Mouse (Mus musculus) megakaryocyte, adult 5-6 weeks (primary cell): ENCODE data around the gene Ksr2. TPM values are rescaled to one million over a fixed set of nuclear protein-coding genes. Genes with fewer than 3 reads are reported as not detected.

ENCODE experiments used
- ATAC-seq: 2 replicates; pipeline ENCODE4 v1.8.0; 2016; ENCODE audit warnings: mild to moderate bottlenecking, inconsistent platforms; ENCODE audit not compliant: poor library complexity, severe bottlenecking
- total RNA-seq, 2 experiments: library from RNA; stranded (forward) in 1 of 2; stranded (reverse) in 1 of 2; fragments of 153-499, 151-499 nt in 1 of 2; fragments of 221-1000, 200-1000 nt in 1 of 2; gene quantifications; 2 replicates each; pipeline versions ENCODE4 v1.2.3 to v1.2.4; 2015 to 2017

Ksr2 gene
- total RNA-seq, 2 experiments from 2014 or later: under 0.01 to 0.13 TPM

DNA sequence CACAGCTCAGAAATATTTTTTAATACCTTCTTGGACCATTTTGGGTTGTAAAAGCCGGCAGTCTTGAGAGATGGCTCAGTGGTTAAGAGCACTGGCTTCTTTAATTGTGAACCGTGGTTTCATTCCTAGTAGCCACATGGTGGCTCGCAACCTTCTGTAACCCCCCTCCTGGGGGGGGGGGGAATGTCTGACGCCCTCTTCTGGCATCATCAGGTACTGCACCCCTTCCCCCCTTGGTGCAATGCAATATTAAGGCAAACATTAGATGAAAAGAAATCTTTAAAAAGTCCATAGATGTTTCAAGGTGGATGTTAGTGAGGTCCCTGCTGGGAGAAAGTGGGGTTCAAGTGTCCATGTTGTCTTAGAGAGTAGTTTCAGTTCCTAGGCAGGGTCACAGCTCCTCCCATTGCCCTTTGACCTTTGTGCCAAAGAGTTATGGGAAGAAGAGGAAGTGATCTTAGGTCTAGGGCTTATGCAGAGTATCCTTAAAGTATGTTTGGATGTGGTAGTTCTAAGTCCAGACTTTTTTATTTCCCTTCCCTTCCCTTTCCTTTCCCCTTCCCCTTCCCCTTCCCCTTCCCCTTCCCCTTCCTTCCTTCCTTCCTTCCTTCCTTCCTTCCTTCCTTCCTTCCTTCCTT, 106.2 kb downstream of the Ksr2 start:
- 0 out of 2 replicates have a peak, but pooled peaks have one; percentile 43 for ATAC-seq

GRCm38 (mm10) chr5:117521156-117521555, 107.4 kb downstream of the Ksr2 start:
- no peak for ATAC-seq

- no peak for ATAC-seq
Observed at GRCm38 (mm10) chr5:117521701-117522100, 107.9 kb downstream of the Ksr2 start.

DNA sequence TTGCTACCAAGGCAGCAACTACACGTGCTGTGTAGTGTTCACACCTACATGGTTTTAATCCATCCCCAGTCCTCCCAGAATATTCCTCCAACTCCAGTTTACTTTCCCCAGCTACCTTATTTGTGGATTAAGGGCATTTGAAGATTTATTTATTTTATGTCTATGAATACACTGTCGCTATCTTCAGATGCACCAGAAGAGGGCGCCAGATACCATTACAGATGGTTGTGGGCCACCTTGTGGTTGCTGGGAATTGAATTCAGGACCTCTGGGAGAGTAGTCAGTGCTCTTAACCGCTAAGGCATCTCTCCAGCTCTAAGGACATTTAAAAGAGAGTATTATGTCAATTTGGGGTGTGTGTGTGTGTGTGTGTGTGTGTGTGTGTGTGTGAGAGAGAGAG, 108.7 kb downstream of the Ksr2 start:
- no peak for ATAC-seq

- no peak for ATAC-seq
Observed at GRCm38 (mm10) chr5:117523010-117523409, 109.2 kb downstream of the Ksr2 start.

- no peak for ATAC-seq
Observed at GRCm38 (mm10) chr5:117530991-117531390, 117.2 kb downstream of the Ksr2 start.

GRCm38 (mm10) chr5:117539221-117539620, 125.4 kb downstream of the Ksr2 start:
- no peak for ATAC-seq

- no peak for ATAC-seq
Observed at GRCm38 (mm10) chr5:117541654-117542053, 127.9 kb downstream of the Ksr2 start.

GRCm38 (mm10) chr5:117546694-117547268, 133.0 kb downstream of the Ksr2 start:
- ATAC-seq: no peak

DNA sequence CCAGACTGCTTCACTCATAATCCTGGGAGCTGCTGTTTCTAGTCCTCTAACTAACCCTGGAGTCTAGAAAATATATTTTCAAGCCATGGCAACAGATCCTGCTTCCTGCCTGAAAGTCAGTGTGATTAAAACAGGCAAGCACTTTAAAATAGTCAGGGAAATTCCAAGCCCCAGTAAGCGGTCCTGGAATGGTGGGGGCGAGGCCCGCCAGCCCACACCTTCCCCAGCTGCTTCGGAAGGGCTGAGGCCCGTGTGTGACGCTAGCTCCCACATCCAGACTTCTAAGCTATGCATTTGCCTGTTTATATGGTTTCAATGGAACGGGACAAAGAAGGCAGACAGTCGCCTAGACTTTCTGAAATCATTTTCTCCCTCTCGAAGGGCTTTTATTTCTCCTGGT, 137.2 kb downstream of the Ksr2 start:
- ATAC-seq: no peak

DNA sequence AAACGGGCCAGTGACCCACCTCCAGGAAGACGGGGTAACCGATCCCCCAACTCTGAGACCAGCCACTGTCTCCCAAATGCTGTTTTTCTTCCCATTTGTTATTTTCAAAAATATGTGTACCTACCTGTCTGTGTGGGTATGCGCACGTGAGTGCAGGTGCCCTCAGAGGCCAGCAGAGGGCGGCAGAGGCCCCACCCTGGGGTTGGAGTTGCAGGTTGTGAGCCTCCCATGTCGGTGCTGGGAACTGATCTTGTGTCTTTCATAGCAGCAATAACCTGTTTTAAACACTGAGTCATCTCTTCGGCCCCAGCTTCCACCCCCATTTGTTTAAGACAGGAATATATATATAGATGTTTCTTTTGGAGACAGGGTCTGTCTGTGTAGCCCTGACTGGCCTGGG, 138.3 kb downstream of the Ksr2 start:
- no peak for ATAC-seq

DNA sequence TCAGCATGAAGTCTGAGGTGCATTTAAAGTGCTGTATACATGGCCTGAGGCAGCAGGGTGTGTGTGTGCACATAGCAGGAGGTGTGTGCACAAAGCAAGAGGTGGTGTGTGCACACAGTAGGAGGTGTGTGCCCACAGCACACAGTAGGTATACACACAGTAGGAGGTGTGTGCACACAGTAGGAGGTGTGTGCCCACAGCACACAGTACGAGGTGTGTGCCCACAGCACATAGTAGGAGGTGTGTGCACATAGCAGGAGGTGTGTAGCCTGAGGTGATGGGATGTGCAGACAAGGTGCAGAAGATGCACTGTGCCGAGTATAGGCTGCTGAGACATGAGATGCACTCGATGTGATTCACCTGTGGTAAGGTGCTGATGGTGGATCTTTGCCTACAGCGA, 140.7 kb downstream of the Ksr2 start:
- no peak for ATAC-seq

- ATAC-seq: no peak
Observed at GRCm38 (mm10) chr5:117556570-117556969, 142.8 kb downstream of the Ksr2 start.

- no peak for ATAC-seq
Observed at GRCm38 (mm10) chr5:117561080-117561479, 147.3 kb downstream of the Ksr2 start.

DNA sequence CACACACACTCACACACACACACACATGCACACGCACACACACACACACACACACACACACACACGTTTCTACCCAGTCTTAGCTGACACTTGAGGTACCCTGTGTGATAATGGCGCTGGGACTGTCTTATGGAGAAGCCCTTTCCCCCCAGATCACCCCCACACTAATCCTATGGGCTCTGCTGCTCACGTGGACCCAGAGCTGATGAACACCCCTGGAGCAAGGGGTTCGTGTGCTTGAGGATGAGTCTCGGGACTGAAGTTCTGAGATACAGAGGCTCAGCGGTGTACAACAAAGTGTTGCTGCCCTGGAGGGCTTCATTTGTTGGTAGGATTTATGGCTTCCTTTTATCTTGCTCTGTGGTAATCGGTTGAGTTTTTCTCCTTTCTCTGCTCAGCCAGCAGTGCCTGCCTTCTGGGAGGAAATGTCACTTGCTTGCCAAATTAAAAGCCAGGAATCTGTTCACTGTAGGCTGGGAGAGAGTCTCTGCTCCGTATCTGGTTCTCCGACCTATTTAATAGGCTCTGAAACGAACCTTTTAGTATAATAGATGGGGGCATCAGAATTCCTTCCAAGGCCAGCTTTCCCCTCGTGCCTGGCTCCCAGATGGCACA, 152.4 kb downstream of the Ksr2 start:
- no peak for ATAC-seq

- ATAC-seq: no peak
Observed at GRCm38 (mm10) chr5:117569190-117569795, 155.5 kb downstream of the Ksr2 start.

DNA sequence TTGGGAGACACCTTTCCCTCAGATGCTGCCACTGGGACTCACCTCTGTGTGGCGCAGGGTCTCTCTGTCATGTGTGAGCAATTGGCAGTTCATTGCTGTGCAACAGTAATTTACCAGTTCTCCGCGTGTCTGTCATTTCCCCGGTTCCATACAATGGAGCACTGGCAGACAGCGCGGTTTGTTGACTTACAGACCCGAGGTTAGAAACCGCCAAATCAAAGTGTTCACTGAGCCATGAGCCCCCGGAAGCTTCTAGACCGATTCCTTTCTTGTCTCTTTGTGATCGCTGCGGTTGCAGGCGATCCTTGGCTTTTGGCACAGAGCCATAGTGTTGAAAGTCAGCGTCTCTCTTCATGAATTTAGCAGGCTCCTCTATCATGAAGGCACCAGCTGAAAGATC, 158.6 kb downstream of the Ksr2 start:
- no peak for ATAC-seq

- ATAC-seq: no peak
Observed at GRCm38 (mm10) chr5:117574894-117575293, 161.1 kb downstream of the Ksr2 start.

- no peak for ATAC-seq
Observed at GRCm38 (mm10) chr5:117577598-117577997, 163.8 kb downstream of the Ksr2 start.

- ATAC-seq: no peak
Observed at GRCm38 (mm10) chr5:117581711-117582110, 167.9 kb downstream of the Ksr2 start.

GRCm38 (mm10) chr5:117584428-117584827, 170.6 kb downstream of the Ksr2 start:
- no peak for ATAC-seq

- ATAC-seq: no peak
Observed at GRCm38 (mm10) chr5:117589266-117589665, 175.5 kb downstream of the Ksr2 start.
